Mouse (Mus musculus) stomach, embryonic 16.5 days (tissue): ENCODE measurements around the gene Wfdc3. TPM values are rescaled to one million over a fixed set of nuclear protein-coding genes. Genes with fewer than 3 reads are reported as not detected.
A peak's percentile ranks its signal among the peaks of the same experiment; 100 is the strongest.

Source experiments
- ATAC-seq: fragments of 200-750 bp; cut with Nextera tagmentation; 2 replicates; pipeline ENCODE4 v1.8.0; 2017; ENCODE audit warnings: moderate number of reproducible peaks, moderate TSS enrichment; ENCODE audit not compliant: insufficient read depth, low FRiP score
- H3K27ac ChIP-seq: fragments of 300-500 bp; sonication (generic); 2 replicates; pipeline ENCODE4 v1.5.1; 2014; ENCODE audit warnings: low read length
- H3K27me3 ChIP-seq: fragments of 300-500 bp; sonication (generic); 2 replicates; pipeline ENCODE4 v1.6.1; 2014; ENCODE audit warnings: low read length, control low read depth, mixed read lengths; ENCODE audit not compliant: control insufficient read depth, insufficient read depth
- H3K36me3 ChIP-seq: fragments of 300-500 bp; sonication (generic); 2 replicates; pipeline ENCODE4 v1.6.1; 2014; ENCODE audit warnings: low read length; ENCODE audit not compliant: control insufficient read depth, insufficient read depth
- H3K4me1 ChIP-seq: fragments of 300-500 bp; sonication (generic); 2 replicates; pipeline ENCODE4 v1.6.1; 2014; ENCODE audit warnings: low read length, control low read depth, mixed read lengths; ENCODE audit not compliant: control insufficient read depth, insufficient read depth
- H3K4me2 ChIP-seq: fragments of 300-500 bp; sonication (generic); 2 replicates; pipeline ENCODE4 v1.6.1; 2014; ENCODE audit warnings: low read depth, low read length, mixed read lengths
- H3K4me3 ChIP-seq: fragments of 300-500 bp; sonication (generic); replicated peaks from 2 replicates; pipeline ENCODE4 v1.5.1; 2014; ENCODE audit warnings: mild to moderate bottlenecking, low read length
- H3K9ac ChIP-seq: fragments of 300-500 bp; sonication (generic); 2 replicates; pipeline ENCODE4 v1.6.1; 2014; ENCODE audit warnings: low read length
- H3K9me3 ChIP-seq: fragments of 300-500 bp; sonication (generic); replicated peaks from 2 replicates; pipeline ENCODE4 v1.6.1; 2016; ENCODE audit warnings: low read length, control low read depth; ENCODE audit not compliant: control insufficient read depth
- WGBS: fragments of 180-500 bp; shearing (Covaris S2); extraction: QIAGEN DNeasy Blood & Tissue Kit; methylation state at CpG from one replicate; pipeline ENCODE4 v1.1.7; 2014; 5-methylcytosine and 5-hydroxymethylcytosine counted together
- polyA plus RNA-seq: library from polyadenylated mRNA; unstranded; fragments of >200 nt; fragmentation: Nextera tagmentation; extraction: Ambion mirVana; gene quantifications from 2 replicates; pipeline ENCODE4 v1.2.1, GENCODE M21; 2015

Gene Wfdc3
- 1.3 and 1.9 TPM in 2 replicates for polyA plus RNA-seq

DNA sequence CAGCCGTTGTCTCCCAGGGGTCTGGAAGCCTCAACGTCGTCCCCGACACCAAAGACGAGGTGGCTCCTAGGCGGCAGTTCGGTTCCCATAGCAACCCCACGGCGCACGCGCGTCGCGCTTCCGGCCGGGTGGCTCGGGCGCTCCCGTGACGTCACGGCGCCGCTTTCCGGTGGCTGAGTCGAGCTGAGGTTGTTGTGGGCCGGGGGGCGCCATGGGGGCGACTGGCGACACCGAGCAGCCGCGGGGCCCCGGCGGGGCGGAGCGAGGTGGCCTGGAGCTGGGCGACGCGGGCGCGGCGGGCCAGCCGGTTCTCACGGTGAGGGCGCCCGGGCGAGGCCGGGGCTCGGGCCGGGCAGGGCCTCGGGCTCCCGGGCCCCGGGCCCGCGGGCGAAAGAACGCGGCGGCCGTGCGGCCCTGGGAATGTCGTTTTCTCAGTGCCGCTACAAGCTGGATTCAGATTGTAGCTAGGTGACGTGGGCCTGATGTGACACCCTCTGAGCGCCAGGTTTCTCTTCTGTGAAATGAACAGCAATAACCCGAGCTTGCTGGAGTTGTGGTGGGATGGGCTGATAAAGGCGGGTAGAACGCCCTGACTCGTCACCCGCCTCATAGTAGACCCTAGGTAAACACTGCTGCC is at the start of gene Wfdc3, which contains the start of gene Dnttip1:
TSS of gene Wfdc3 (minus strand) at position 89 of the 637 bp plus-strand sequence.
TSS of gene Dnttip1 (plus strand) at position 141 of the 637 bp plus-strand sequence.
- H3K27me3 ChIP-seq = no peaks in the 10 kb centered on the region
- peak within 1 kb of the TSS; percentile 86 for H3K4me2 ChIP-seq
- no peaks in the 10 kb centered on the region for H3K9me3 ChIP-seq
- H3K27ac ChIP-seq = peak within 1 kb of the TSS; percentile 48
- H3K36me3 ChIP-seq = 0 out of 2 replicates have a peak, but pooled peaks cover 8% of the 10 kb centered on the region
- peak within 1 kb of the TSS; percentile 98 for H3K9ac ChIP-seq
- peaks cover 17% of the 10 kb centered on the region for H3K4me1 ChIP-seq
- ATAC-seq = peak; percentile 92
- H3K4me3 ChIP-seq = peak within 1 kb of the TSS; percentile 75
- under 1% methylated on average over 70 of the region's 70 CpGs for WGBS

DNA sequence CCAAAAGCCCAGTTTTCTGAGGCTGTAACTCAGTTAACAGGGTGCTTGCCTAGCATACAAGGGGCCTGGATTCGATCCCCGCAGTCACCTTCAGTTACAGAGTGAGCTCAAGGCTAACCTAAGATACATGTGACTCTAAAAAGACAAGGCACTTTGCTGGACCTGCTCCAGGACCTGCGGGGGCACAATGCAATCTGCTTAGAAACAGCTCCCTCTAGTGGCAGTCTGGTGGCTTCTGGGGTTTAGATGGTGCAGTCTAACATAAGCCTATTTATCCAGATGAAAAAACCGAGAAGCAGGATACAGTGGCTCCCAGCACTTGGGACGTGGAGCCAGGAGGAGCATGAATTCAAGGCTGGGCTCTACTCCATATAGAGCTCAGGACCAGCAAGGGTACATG is 48.6 kb upstream of the Wfdc3 start:
- Histone ChIP-seq H3K9me3 (no peaks in the 10 kb centered on the region), H3K4me1 (no peaks in the 10 kb centered on the region), H3K4me2 (no peak overlapping the region), H3K4me3 (no peak overlapping the region), H3K27me3 (no peaks in the 10 kb centered on the region), H3K36me3 (peaks cover 16% of the 10 kb centered on the region; the same call in 1 of the 2 replicates), H3K9ac (no peak overlapping the region), H3K27ac (no peak overlapping the region)
- 0 out of 2 replicates have a peak, but pooled peaks have one; percentile 26 for ATAC-seq
- 33% methylated on average over 5 of the region's 5 CpGs for WGBS

DNA sequence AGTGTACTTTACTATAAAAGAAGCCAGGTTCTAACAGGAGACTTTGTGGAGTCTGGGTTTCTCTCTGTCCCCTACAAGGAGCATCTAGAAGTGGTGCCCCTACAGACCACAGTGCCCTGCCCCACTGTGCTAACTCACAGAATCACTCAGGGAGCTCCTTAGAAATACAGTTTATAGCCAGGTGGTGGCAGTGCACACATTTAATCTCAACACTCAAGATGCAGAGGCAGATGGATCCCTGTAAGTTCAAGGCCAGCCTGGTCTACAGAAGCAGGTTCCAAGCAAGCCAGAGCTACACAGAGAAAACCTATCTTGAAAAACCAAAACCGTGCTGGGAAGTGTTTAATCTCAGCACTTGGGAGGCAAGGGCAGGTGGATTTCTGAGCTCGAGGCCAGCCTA is 48.0 kb upstream of the Wfdc3 start:
- Histone ChIP-seq H3K4me3 (no peak overlapping the region), H3K9ac (no peak overlapping the region), H3K27ac (no peak overlapping the region), H3K36me3 (peaks cover 16% of the 10 kb centered on the region; the same call in 1 of the 2 replicates), H3K27me3 (no peaks in the 10 kb centered on the region), H3K4me2 (no peak overlapping the region), H3K4me1 (no peaks in the 10 kb centered on the region), H3K9me3 (no peaks in the 10 kb centered on the region)
- 89% methylated on average over 2 of the region's 2 CpGs for WGBS
- no peak for ATAC-seq

GRCm38 (mm10) chr2:164793236-164793635 is 47.5 kb upstream of the Wfdc3 start:
- H3K4me1 ChIP-seq = peaks cover 2% of the 10 kb centered on the region; the same call in 1 of the 2 replicates
- no peak overlapping the region for H3K4me2 ChIP-seq
- peaks cover 16% of the 10 kb centered on the region; the same call in 1 of the 2 replicates for H3K36me3 ChIP-seq
- no peaks in the 10 kb centered on the region for H3K9me3 ChIP-seq
- no peak overlapping the region for H3K4me3 ChIP-seq
- H3K9ac ChIP-seq = no peak overlapping the region
- H3K27me3 ChIP-seq = no peaks in the 10 kb centered on the region
- no peak for ATAC-seq
- no peak overlapping the region for H3K27ac ChIP-seq
- WGBS = 76% methylated on average over 3 of the region's 3 CpGs

GRCm38 (mm10) chr2:164792400-164793190 is 46.9 kb upstream of the Wfdc3 start:
- ATAC-seq = no peak
- H3K27me3 ChIP-seq = no peaks in the 10 kb centered on the region
- WGBS = 92% methylated on average over 12 of the region's 12 CpGs
- no peak overlapping the region for H3K4me3 ChIP-seq
- H3K27ac ChIP-seq = no peak overlapping the region
- no peaks in the 10 kb centered on the region for H3K9me3 ChIP-seq
- peaks cover 11% of the 10 kb centered on the region; the same call in 1 of the 2 replicates for H3K36me3 ChIP-seq
- H3K4me2 ChIP-seq = no peak overlapping the region
- H3K4me1 ChIP-seq = peaks cover 4% of the 10 kb centered on the region; the same call in 1 of the 2 replicates
- H3K9ac ChIP-seq = no peak overlapping the region

GRCm38 (mm10) chr2:164791841-164792261 is 46.1 kb upstream of the Wfdc3 start:
- no peak overlapping the region for H3K27ac ChIP-seq
- WGBS = 91% methylated on average over 18 of the region's 18 CpGs
- H3K9me3 ChIP-seq = no peaks in the 10 kb centered on the region
- no peak for ATAC-seq
- no peak overlapping the region for H3K9ac ChIP-seq
- H3K27me3 ChIP-seq = no peaks in the 10 kb centered on the region
- H3K36me3 ChIP-seq = peaks cover 11% of the 10 kb centered on the region; the same call in 1 of the 2 replicates
- no peak overlapping the region for H3K4me3 ChIP-seq
- H3K4me1 ChIP-seq = peaks cover 9% of the 10 kb centered on the region
- H3K4me2 ChIP-seq = no peak overlapping the region

GRCm38 (mm10) chr2:164790451-164790850 is 44.7 kb upstream of the Wfdc3 start:
- no peak overlapping the region for H3K4me2 ChIP-seq
- H3K9ac ChIP-seq = no peak overlapping the region
- H3K27ac ChIP-seq = no peak overlapping the region
- WGBS = 57% methylated on average over 4 of the region's 4 CpGs
- H3K4me3 ChIP-seq = no peak overlapping the region
- no peaks in the 10 kb centered on the region for H3K9me3 ChIP-seq
- peaks cover 11% of the 10 kb centered on the region; the same call in 1 of the 2 replicates for H3K36me3 ChIP-seq
- H3K4me1 ChIP-seq = peaks cover 12% of the 10 kb centered on the region
- H3K27me3 ChIP-seq = no peaks in the 10 kb centered on the region
- ATAC-seq = no peak

GRCm38 (mm10) chr2:164788411-164788810 is 42.7 kb upstream of the Wfdc3 start:
- Histone ChIP-seq H3K9me3 (no peaks in the 10 kb centered on the region), H3K9ac (peak overlapping the region; percentile 55; the same call in 1 of the 2 replicates), H3K36me3 (peaks cover 11% of the 10 kb centered on the region; the same call in 1 of the 2 replicates), H3K4me2 (no peak overlapping the region), H3K4me1 (peaks cover 19% of the 10 kb centered on the region), H3K4me3 (no peak overlapping the region), H3K27ac (no peak overlapping the region; the same call in 1 of the 2 replicates), H3K27me3 (no peaks in the 10 kb centered on the region)
- 42% methylated on average over 4 of the region's 4 CpGs for WGBS
- no peak for ATAC-seq

- H3K9ac ChIP-seq = no peak overlapping the region
- no peak for ATAC-seq
- H3K27ac ChIP-seq = no peak overlapping the region
- H3K27me3 ChIP-seq = no peaks in the 10 kb centered on the region
- peak overlapping the region; percentile 89; the same call in 1 of the 2 replicates for H3K4me2 ChIP-seq
- WGBS = 85% methylated on average over 10 of the region's 10 CpGs
- H3K9me3 ChIP-seq = no peaks in the 10 kb centered on the region
- H3K4me3 ChIP-seq = no peak overlapping the region
- peaks cover 11% of the 10 kb centered on the region; the same call in 1 of the 2 replicates for H3K36me3 ChIP-seq
- peaks cover 19% of the 10 kb centered on the region for H3K4me1 ChIP-seq
These were observed 42.0 kb upstream of the Wfdc3 start for GRCm38 (mm10) chr2:164787779-164788178.
